Comparison of ENCODE assay signal across 8 mouse cellular contexts in the genomic region with DNA sequence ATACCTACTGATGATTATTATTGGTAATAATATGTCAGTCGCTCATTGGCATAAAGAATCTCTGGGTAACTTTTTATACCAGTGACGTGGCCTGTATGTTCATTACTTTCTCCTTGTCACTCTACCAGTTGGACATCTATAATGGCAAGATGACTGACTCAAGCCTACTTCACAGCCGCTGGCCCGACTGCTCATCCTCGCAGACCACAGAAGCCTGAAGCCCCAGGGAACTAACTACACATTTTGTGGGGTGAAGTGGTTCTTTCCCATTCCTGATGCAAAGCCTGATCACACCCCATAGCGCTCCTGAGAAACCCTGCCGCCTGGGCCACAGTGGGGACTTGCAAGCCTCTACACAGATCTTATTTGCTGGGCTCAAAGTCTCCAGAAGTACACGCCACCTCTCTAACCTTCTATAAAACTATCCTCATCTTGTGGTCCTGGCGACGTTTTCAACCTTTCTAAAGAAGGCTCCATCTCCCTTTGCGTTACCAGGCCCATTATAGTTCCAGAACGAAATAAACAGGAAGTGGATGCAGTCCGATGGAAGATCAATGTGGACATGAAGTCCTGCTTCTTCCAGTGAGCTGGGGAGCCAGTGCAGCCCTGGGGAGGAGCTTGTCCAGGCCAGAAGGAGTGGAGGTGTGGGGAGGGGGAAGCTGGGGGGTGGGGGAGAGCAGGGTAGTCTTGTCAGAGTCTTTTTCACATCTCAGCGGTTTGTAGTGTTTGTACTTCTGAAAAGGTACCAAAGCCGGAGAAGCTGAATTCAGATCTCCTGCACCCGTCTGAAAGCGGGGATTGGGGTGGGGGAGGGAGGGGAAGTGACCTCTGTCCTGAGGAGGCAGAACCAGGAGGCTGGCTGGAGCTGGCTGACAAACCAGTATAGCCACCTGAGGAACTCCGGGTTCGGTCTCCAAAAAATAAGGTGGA.
DNase-seq lines count a peak whose midpoint lies in the region; ATAC-seq lines count a peak whose summit lies in the region.

No protein-coding gene starts in this region.

- peaks cover 34% of the 10 kb centered on the region for H3K27me3 ChIP-seq in hindbrain, embryonic 10.5 days (ENCODE audit: insufficient read depth, poor library complexity, severe bottlenecking)
- H3K27me3 ChIP-seq in hindbrain, embryonic 16.5 days (replicated peaks; ENCODE audit: control insufficient read depth, insufficient read depth, low read length) = peaks cover 3% of the 10 kb centered on the region; the same call in 1 of the 2 replicates
- H3K27me3 ChIP-seq in limb, embryonic 13.5 days = 0 out of 2 replicates have a peak, but pooled peaks cover 2% of the 10 kb centered on the region

- H3K27ac ChIP-seq in hindbrain, embryonic 10.5 days = peak overlapping the region; percentile 92
- H3K27ac ChIP-seq in hindbrain, embryonic 16.5 days (ENCODE audit: low read depth, low read length) = no peak overlapping the region
- peak overlapping the region; percentile 97 for H3K27ac ChIP-seq in limb, embryonic 13.5 days

- peak; percentile 55 for DNase-seq in hindbrain, embryonic 10.5 days (ENCODE audit: low spot score)
- peak; percentile 32 for DNase-seq in urinary bladder, postnatal 14 days (ENCODE audit: low spot score)
- no peak for DNase-seq in urinary bladder, postnatal 10 days (ENCODE audit: low spot score)
- DNase-seq in gastrocnemius, postnatal 10 days = no peak
- no peak for DNase-seq in layer of hippocampus, postnatal 14 days (ENCODE audit: low spot score in 2 of 2)
- no peak for DNase-seq in urinary bladder, postnatal 25 days (ENCODE audit: low spot score)

- ATAC-seq in hindbrain, embryonic 16.5 days = no peak
- no peak for ATAC-seq in limb, embryonic 13.5 days (ENCODE audit: low FRiP score, low read depth)

- H3K36me3 ChIP-seq in hindbrain, embryonic 10.5 days = no peaks in the 10 kb centered on the region
- H3K36me3 ChIP-seq in hindbrain, embryonic 16.5 days (ENCODE audit: control insufficient read depth, insufficient read depth, low read length) = no peaks in the 10 kb centered on the region
- no peaks in the 10 kb centered on the region for H3K36me3 ChIP-seq in limb, embryonic 13.5 days

- 25% methylated on average over 19 of the region's 19 CpGs for WGBS in hindbrain, embryonic 10.5 days
- WGBS in hindbrain, embryonic 16.5 days = 34% methylated on average over 19 of the region's 19 CpGs
- WGBS in limb, embryonic 13.5 days = 34% methylated on average over 19 of the region's 19 CpGs

- H3K9me3 ChIP-seq in hindbrain, embryonic 10.5 days = no peaks in the 10 kb centered on the region
- H3K9me3 ChIP-seq in hindbrain, embryonic 16.5 days (ENCODE audit: control insufficient read depth, low read length) = no peaks in the 10 kb centered on the region
- no peaks in the 10 kb centered on the region for H3K9me3 ChIP-seq in limb, embryonic 13.5 days

- H3K4me1 ChIP-seq in hindbrain, embryonic 10.5 days (replicated peaks) = peaks cover 89% of the 10 kb centered on the region
- H3K4me1 ChIP-seq in hindbrain, embryonic 16.5 days (ENCODE audit: control insufficient read depth, insufficient read depth, low read depth, low read length) = peaks cover 47% of the 10 kb centered on the region
- peaks cover 72% of the 10 kb centered on the region for H3K4me1 ChIP-seq in limb, embryonic 13.5 days

- no peak overlapping the region for H3K9ac ChIP-seq in hindbrain, embryonic 16.5 days (ENCODE audit: low read depth, low read length)
- no peak overlapping the region; the same call in 1 of the 2 replicates for H3K9ac ChIP-seq in limb, embryonic 13.5 days

- no peak overlapping the region for H3K4me2 ChIP-seq in hindbrain, embryonic 16.5 days (ENCODE audit: low read length)
- 0 out of 2 replicates have a peak overlapping the region, but pooled peaks have one; percentile 53 for H3K4me2 ChIP-seq in limb, embryonic 13.5 days (replicated peaks)

- peak overlapping the region; percentile 35 for H3K4me3 ChIP-seq in hindbrain, embryonic 10.5 days
- no peak overlapping the region for H3K4me3 ChIP-seq in hindbrain, embryonic 16.5 days (ENCODE audit: low read length)
- H3K4me3 ChIP-seq in limb, embryonic 13.5 days = no peak overlapping the region

Comparison
In these comparisons a context has a peak if more than half of its experiments do, and no peak if none do; other contexts are left out.
1. DNase-seq: peak in hindbrain, embryonic 10.5 days (single experiment) and urinary bladder, postnatal 14 days (single experiment); none in urinary bladder, postnatal 10 days (single experiment), gastrocnemius, postnatal 10 days (single experiment), layer of hippocampus, postnatal 14 days (0 of 2) and urinary bladder, postnatal 25 days (single experiment).